Mouse (Mus musculus) MEL (cell line): Measurements from ENCODE around the gene Tsnaxip1.

ENCODE experiments used
- CTCF ChIP-seq, 3 experiments: IDR thresholded peaks in 2 of 3; conservative IDR thresholded peaks in 1 of 3; 2 replicates each; pipeline ENCODE4 v1.5.1; 2011 to 2012; ENCODE audit warnings: low read length in 3 of 3, low read depth in 2 of 3, mild to moderate bottlenecking in 2 of 3, improper control_type of control experiment in 1 of 3, inconsistent platforms in 1 of 3, mixed read lengths in 1 of 3, moderate library complexity in 1 of 3; ENCODE audit not compliant: control insufficient read depth in 1 of 3, insufficient read depth in 1 of 3, poor library complexity in 1 of 3, severe bottlenecking in 1 of 3
- GATA1 ChIP-seq: IDR thresholded peaks from 2 replicates; pipeline ENCODE4 v1.6.1; 2011; ENCODE audit warnings: low read depth, low read length, improper control_type of control experiment
- NELFE ChIP-seq: IDR thresholded peaks from 2 replicates; pipeline ENCODE4 v1.6.1; 2011; ENCODE audit warnings: low read depth, low read length, improper control_type of control experiment
- POLR2A ChIP-seq, 2 experiments: IDR thresholded peaks; 2 replicates each; pipeline ENCODE4 v1.6.1; 2011 to 2012; ENCODE audit warnings: low read length in 2 of 2, mild to moderate bottlenecking in 2 of 2, control low read depth in 1 of 2, improper control_type of control experiment in 1 of 2, low read depth in 1 of 2, moderate library complexity in 1 of 2; ENCODE audit not compliant: control insufficient read depth in 1 of 2, insufficient read depth in 1 of 2, poor library complexity in 1 of 2
- RAD21 ChIP-seq: IDR thresholded peaks from 2 replicates; pipeline ENCODE4 v1.6.1; 2011; ENCODE audit warnings: mild to moderate bottlenecking, low read depth, low read length, improper control_type of control experiment
- RCOR1 ChIP-seq: IDR thresholded peaks from 2 replicates; pipeline ENCODE4 v1.6.1; 2012; ENCODE audit warnings: low read depth, mild to moderate bottlenecking, inconsistent platforms, low read length, improper control_type of control experiment
- TBP ChIP-seq: IDR thresholded peaks from 2 replicates; pipeline ENCODE4 v1.8.0; 2011; ENCODE audit warnings: low read depth, low read length, improper control_type of control experiment
- TCF12 ChIP-seq: IDR thresholded peaks from 2 replicates; pipeline ENCODE4 v1.6.1; 2014; ENCODE audit warnings: low read depth, mild to moderate bottlenecking, inconsistent platforms, low read length, improper control_type of control experiment, moderate library complexity
- ZMIZ1 ChIP-seq: IDR thresholded peaks from 2 replicates; pipeline ENCODE4 v1.6.1; 2012; ENCODE audit warnings: low read depth, mild to moderate bottlenecking, inconsistent platforms, low read length, improper control_type of control experiment, moderate library complexity

DNA sequence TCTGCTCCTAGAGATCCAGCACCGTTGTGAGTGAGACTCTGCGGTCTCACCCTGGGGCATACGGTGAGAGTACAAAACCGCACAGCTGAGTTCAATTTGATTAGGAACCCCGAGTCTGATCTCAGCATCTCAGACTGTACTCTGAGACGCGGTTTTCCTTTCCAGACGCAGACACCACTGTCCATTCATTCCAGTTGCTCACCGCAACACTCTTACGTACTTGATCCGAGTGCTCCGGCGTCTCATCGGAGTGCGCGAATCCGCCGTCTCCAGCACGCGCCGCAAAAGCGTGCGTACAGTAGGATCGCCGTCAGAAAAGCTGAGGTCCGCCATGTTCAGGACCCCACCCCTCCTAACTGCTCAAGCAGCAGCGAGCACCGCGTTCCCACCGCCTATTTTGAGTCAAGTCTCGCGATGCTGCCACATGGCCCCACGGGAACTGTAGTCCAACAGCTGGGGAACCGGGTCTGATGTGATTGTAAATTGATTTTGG lies 24.2 kb downstream of the Tsnaxip1 start:
- TF ChIP-seq GATA1 (no peak; the same call in 1 of the 2 replicates), CTCF (IDR thresholded peaks at IDR 0.05 in 2 of 3, conservative IDR thresholded peaks at IDR 0.05 in 1 of 3; ENCODE audit: control insufficient read depth in 1 of 3, insufficient read depth in 1 of 3, low read depth in 2 of 3, low read length in 3 of 3, poor library complexity in 1 of 3, severe bottlenecking in 1 of 3) (no peak), RCOR1 (no peak), TCF12 (peak; percentile 28; the same call in 1 of the 2 replicates), TBP (peak; percentile 85), RAD21 (no peak), ZMIZ1 (peak; percentile 84), POLR2A (IDR thresholded peaks at IDR 0.05; ENCODE audit: control insufficient read depth in 1 of 2, insufficient read depth in 1 of 2, low read depth in 1 of 2, low read length in 2 of 2, poor library complexity in 1 of 2) (peak; percentile 87 to 97), NELFE (peak; percentile 97)
